Mouse (Mus musculus) A20 (cell line): ENCODE results near the gene Ptov1.

Experiments
- DNase-seq: peaks from one replicate; pipeline ENCODE4 v3.0.0-alpha.2; 2011; ENCODE audit warnings: low read depth, low spot score

Gene Ptov1

DNA sequence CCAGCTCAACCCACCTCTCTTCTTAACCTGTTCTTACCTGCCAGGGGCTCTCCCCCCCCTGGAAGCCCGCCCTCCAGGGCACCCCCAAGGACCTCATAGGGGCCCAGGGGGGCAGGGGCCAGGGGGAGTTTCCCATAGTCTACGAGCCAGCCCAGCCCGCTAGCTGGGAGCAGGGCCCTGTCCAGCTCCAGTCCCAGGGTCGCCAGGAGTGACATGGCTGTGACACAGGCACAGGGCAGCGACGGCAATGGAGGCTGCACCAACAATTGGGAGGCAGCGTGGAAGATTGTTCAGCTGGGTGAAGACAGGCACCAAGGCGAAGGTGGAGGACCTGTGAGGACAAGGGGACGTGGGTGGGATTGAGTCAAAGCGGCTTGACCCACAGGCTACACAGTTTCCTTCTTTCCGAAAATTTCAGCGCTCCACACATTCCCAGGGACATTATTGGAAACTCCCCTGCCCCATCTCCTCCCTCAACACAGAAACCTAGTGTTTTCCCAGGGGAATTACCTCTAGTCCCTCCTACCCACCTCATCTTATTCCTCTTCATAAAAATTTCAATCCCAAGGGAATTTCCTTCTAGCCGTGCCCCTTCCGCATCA, 54.5 kb downstream of the Ptov1 start:
- DNase-seq: no peak

DNA sequence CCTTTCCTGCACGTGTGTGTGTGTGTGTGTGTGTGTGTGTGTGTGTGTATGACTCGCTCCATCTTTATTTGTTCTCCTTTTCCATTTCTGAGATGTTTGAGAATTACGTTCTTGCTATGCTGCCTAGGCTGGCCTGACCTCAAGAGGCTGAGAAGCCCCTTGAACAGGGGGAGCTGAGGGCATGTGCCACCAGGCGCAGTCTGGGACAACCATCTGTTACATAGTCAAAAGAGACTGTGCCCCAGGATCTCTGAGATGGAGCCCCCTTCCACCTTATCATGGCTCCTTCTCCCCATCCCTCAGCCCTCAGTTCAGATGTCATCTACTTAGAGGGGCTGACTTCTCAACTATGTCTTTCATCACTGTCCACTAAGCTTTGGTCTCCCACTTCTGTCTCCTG, 55.2 kb downstream of the Ptov1 start:
- DNase-seq: no peak

DNA sequence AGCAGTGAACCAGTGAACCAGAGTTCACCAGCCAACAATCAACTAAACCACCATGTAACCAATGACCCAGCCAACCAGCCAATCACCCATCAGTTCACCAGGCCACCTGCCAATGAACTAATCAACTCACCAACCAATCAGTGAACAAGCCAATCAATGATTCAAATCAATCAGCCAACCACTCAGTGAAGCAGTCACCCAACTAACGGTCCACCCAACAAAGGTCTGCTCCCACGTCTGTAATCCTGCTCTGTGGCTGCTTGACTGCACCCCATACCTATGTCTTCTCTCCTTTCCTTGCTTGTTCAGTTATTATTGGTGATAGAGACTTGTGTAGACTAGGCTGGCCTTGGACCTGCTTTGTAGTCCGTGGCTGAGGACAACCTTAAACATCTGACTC, 55.6 kb downstream of the Ptov1 start:
- no peak for DNase-seq
